In the genomic region with DNA sequence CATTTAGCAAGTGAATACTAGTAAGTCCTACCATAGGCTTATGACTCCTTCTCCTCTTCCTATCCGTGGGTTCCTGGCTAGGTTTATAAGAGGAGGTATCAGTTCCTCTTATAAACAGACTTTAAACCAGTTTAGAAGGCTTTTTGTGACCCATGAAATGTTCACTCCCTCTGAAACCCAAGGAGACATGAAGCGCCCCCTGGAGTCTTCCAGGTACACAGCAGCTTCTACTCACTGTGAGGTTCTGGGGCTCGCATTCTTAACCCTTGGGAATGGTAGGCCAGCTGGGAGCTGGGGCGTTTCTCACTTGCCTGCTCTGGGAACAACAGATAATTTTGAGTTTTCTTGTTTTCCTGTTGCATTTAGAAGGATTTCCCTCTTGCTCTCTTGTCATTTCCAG, we compare ENCODE assay signal across 22 mouse cellular contexts. TPM values are rescaled to one million over a fixed set of nuclear protein-coding genes. Genes with fewer than 3 reads are reported as not detected.
DNase-seq lines count a peak whose midpoint lies in the region; ATAC-seq and TF ChIP-seq lines count a peak whose summit lies in the region.
"Had no signal": no experiment of that assay in that cellular context is flagged by ENCODE, and none has a peak within 500 bp of the region (broad histone marks: within the 10 kb centered on the region; RNA-seq: fewer than 3 reads in every experiment).

No protein-coding gene starts in this region.

- H3K79me2 ChIP-seq in MEL (ENCODE audit: control insufficient read depth, insufficient read depth, low read length, poor library complexity) = no peaks in the 10 kb centered on the region

- TF ChIP-seq CTCF in MEL (IDR thresholded peaks at IDR 0.05 in 2 of 3, conservative IDR thresholded peaks at IDR 0.05 in 1 of 3; ENCODE audit: control insufficient read depth in 1 of 3, insufficient read depth in 1 of 3, low read depth in 2 of 3, low read length in 3 of 3, poor library complexity in 1 of 3, severe bottlenecking in 1 of 3) = peak in 2 of 3 experiments; percentile 30 to 35; a peak in 4 of 6 replicates

- ATAC-seq in liver, embryonic 11.5 days (replicated peaks; ENCODE audit: low FRiP score) = no peak
- peak; percentile 90 for ATAC-seq in erythroblast, adult 5-6 weeks (replicated peaks; ENCODE audit: low FRiP score, poor library complexity, severe bottlenecking)
- peak; percentile 66 for ATAC-seq in megakaryocyte progenitor cell, adult 5-6 weeks (replicated peaks; ENCODE audit: poor library complexity)
- ATAC-seq: hindbrain, postnatal 0 days had no signal

- H3K4me1 ChIP-seq in liver, embryonic 11.5 days (replicated peaks; ENCODE audit: control insufficient read depth, insufficient read depth, low read length) = no peaks in the 10 kb centered on the region
- 0 out of 4 replicates have a peak, but pooled peaks cover 0 to 2% of the 10 kb centered on the region in 2 experiments for H3K4me1 ChIP-seq in MEL (ENCODE audit: control insufficient read depth in 1 of 2, insufficient read depth in 2 of 2, low read length in 2 of 2)
- H3K4me1 ChIP-seq: embryonic facial prominence, embryonic 12.5 days had no signal

- H3K27ac ChIP-seq in liver, embryonic 11.5 days (ENCODE audit: low read depth, low read length) = no peak overlapping the region
- H3K27ac ChIP-seq in MEL (ENCODE audit: control insufficient read depth, low read depth, low read length) = no peak overlapping the region
- H3K27ac ChIP-seq: embryonic facial prominence, embryonic 12.5 days; heart, embryonic 10.5 days; hindbrain, postnatal 0 days had no signal

- no peak for TF ChIP-seq EP300 in MEL (IDR thresholded peaks at IDR 0.05; ENCODE audit: low read depth in 1 of 2, low read length in 2 of 2)

- 59% methylated on average over 4 of the region's 4 CpGs for whole genome bisulfite sequencing in liver, embryonic 11.5 days

- H3K9ac ChIP-seq in liver, embryonic 11.5 days (ENCODE audit: low read depth, low read length) = no peak overlapping the region
- H3K9ac ChIP-seq in MEL (ENCODE audit: control insufficient read depth, low read depth, low read length, poor library complexity, severe bottlenecking) = no peak overlapping the region
- H3K9ac ChIP-seq: embryonic facial prominence, embryonic 12.5 days; lung, embryonic 14.5 days had no signal

- no peaks in the 10 kb centered on the region for H3K27me3 ChIP-seq in liver, embryonic 11.5 days (replicated peaks; ENCODE audit: control insufficient read depth, insufficient read depth, low read length)
- H3K27me3 ChIP-seq in MEL (ENCODE audit: control insufficient read depth in 1 of 2, insufficient read depth in 2 of 2, low read length in 2 of 2) = no peaks in the 10 kb centered on the region
- H3K27me3 ChIP-seq: embryonic facial prominence, embryonic 12.5 days had no signal

- H3K4me3 ChIP-seq in liver, embryonic 11.5 days (ENCODE audit: low read depth, low read length) = no peak overlapping the region
- H3K4me3 ChIP-seq in MEL (ENCODE audit: control insufficient read depth in 1 of 2, insufficient read depth in 1 of 2, low read depth in 2 of 2, low read length in 2 of 2) = no peak overlapping the region
- H3K4me3 ChIP-seq: embryonic facial prominence, embryonic 12.5 days; heart, embryonic 10.5 days had no signal

- no peak overlapping the region for H3K4me2 ChIP-seq in liver, embryonic 11.5 days
- H3K4me2 ChIP-seq: embryonic facial prominence, embryonic 12.5 days; lung, embryonic 14.5 days had no signal

- TF ChIP-seq POLR2A in MEL (IDR thresholded peaks at IDR 0.05; ENCODE audit: control insufficient read depth in 1 of 2, insufficient read depth in 1 of 2, low read depth in 1 of 2, low read length in 2 of 2, poor library complexity in 1 of 2) = no peak

- DNase-seq in liver (peak; percentile 69), MEL (ENCODE audit: low read depth, low spot score) (peak; percentile 15)
- no peak for DNase-seq in liver, embryonic 11.5 days (ENCODE audit: low spot score)
- DNase-seq in urinary bladder, adult 2 months (ENCODE audit: low spot score) = no peak
- DNase-seq in heart, adult 8-10 months (ENCODE audit: low spot score) = no peak
- DNase-seq: adrenal gland, postnatal 14 days; cerebellum, adult 8-10 months; gastrocnemius, postnatal 14 days; heart, postnatal 14 days; kidney, adult 8-10 months; layer of hippocampus, postnatal 36 days; left cerebral cortex, postnatal 4 days; lung, embryonic 14.5 days; midbrain, embryonic 14.5 days; retina, postnatal 1 day; right cerebral cortex, postnatal 4 days; thymus, adult 18-20 months had no signal

- no peaks in the 10 kb centered on the region for H3K9me3 ChIP-seq in liver, embryonic 11.5 days (ENCODE audit: control insufficient read depth, low read length)
- no peaks in the 10 kb centered on the region for H3K9me3 ChIP-seq in MEL (replicated peaks; ENCODE audit: insufficient read depth, low read length)
- H3K9me3 ChIP-seq: embryonic facial prominence, embryonic 12.5 days; heart, embryonic 10.5 days had no signal

- no peak for TF ChIP-seq RAD21 in MEL (IDR thresholded peaks at IDR 0.05; ENCODE audit: low read depth, low read length)

- no peaks in the 10 kb centered on the region for H3K36me3 ChIP-seq in liver, embryonic 11.5 days (ENCODE audit: control insufficient read depth, insufficient read depth, low read length)
- H3K36me3 ChIP-seq in MEL (ENCODE audit: control insufficient read depth in 1 of 2, insufficient read depth in 2 of 2, low read length in 2 of 2) = no peaks in the 10 kb centered on the region
- H3K36me3 ChIP-seq: embryonic facial prominence, embryonic 12.5 days; heart, embryonic 10.5 days had no signal

TF ChIP-seq in MEL, 35 proteins besides CTCF, POLR2A, EP300 and RAD21:
- TF ChIP-seq MAZ (IDR thresholded peaks at IDR 0.05; ENCODE audit: low read depth, low read length) (no peak), POLR2AphosphoS5 (IDR thresholded peaks at IDR 0.05; ENCODE audit: borderline replicate concordance, low read depth, low read length) (no peak), SMC3 (IDR thresholded peaks at IDR 0.05; ENCODE audit: low read depth, low read length) (no peak), CHD1 (IDR thresholded peaks at IDR 0.05; ENCODE audit: low read depth, low read length) (no peak), ZNF384 (IDR thresholded peaks at IDR 0.05; ENCODE audit: low read depth, low read length) (no peak), ZC3H11A (IDR thresholded peaks at IDR 0.05; ENCODE audit: low read depth, low read length) (no peak), USF2 (IDR thresholded peaks at IDR 0.05; ENCODE audit: borderline replicate concordance in 1 of 2, insufficient read depth in 1 of 2, low read depth in 1 of 2, low read length in 2 of 2) (no peak), UBTF (IDR thresholded peaks at IDR 0.05; ENCODE audit: borderline replicate concordance, insufficient read depth, low read depth, low read length) (no peak), ZMIZ1 (IDR thresholded peaks at IDR 0.05; ENCODE audit: low read depth, low read length) (no peak), GABPA (IDR thresholded peaks at IDR 0.05; ENCODE audit: low read depth, low read length) (no peak), MXI1 (IDR thresholded peaks at IDR 0.05; ENCODE audit: low read depth, low read length) (no peak), HCFC1 (IDR thresholded peaks at IDR 0.05; ENCODE audit: low read depth, low read length) (no peak), ELF1 (IDR thresholded peaks at IDR 0.05; ENCODE audit: low read depth, low read length) (no peak), GATA1 (IDR thresholded peaks at IDR 0.05; ENCODE audit: low read depth, low read length) (no peak), MEF2A (IDR thresholded peaks at IDR 0.05; ENCODE audit: extremely low read depth, insufficient replicate concordance, low read depth, low read length, poor library complexity, severe bottlenecking) (no peak), NELFE (IDR thresholded peaks at IDR 0.05; ENCODE audit: low read depth, low read length) (no peak)

RNA-seq across cellular contexts. Expression of gene Tom1l1, which starts 45.4 kb away (rescaled TPM):
- 60.7 and 66.0 TPM in 2 replicates for polyA plus RNA-seq in liver, embryonic 11.5 days (2014; fragmentation: Nextera tagmentation; extraction: Ambion mirVana)
- total RNA-seq in MEL (2012; rRNA removed) = 25.4 and 34.7 TPM in 2 replicates
- 10 to 100 TPM in 1 of 2 experiments, not detected in 1; 41.3 TPM for polyA plus RNA-seq in MEL (2012; ENCODE audit: insufficient read depth in 1 of 2, insufficient read length in 2 of 2, low read depth in 1 of 2, low replicate concordance in 2 of 2, missing spikeins in 1 of 2)
- 45.1 and 50.1 TPM in 2 replicates for total RNA-seq in erythroblast, adult 5-6 weeks (2015; ENCODE audit: low replicate concordance)
- 99.1 and 124 TPM in 2 replicates for total RNA-seq in erythroblast, adult 5-6 weeks (2017; ENCODE audit: low replicate concordance)
- 7.9 and 10.2 TPM in 2 replicates for total RNA-seq in megakaryocyte progenitor cell, adult 5-6 weeks (2015)
- 9.8 and 15.6 TPM in 2 replicates for total RNA-seq in megakaryocyte progenitor cell, adult 5-6 weeks (2017)
- polyA plus RNA-seq in urinary bladder, adult 2 months (2012; rRNA removed) = 11.1 and 15.3 TPM in 2 replicates
- total RNA-seq in heart, adult 8-10 months (2022) = 10 to 100 TPM; 12.6 to 19.0 (median 16.4) TPM

Comparison
In these comparisons a context has a peak if more than half of its experiments do, and no peak if none do; other contexts are left out.
1. DNase-seq: peak in liver (single experiment) and MEL (single experiment); none in liver, embryonic 11.5 days (single experiment), urinary bladder, adult 2 months (single experiment) and heart, adult 8-10 months (single experiment).